Mouse (Mus musculus) cerebellum, adult 8-10 months (tissue): ENCODE results near the gene Nr2c2ap.
A peak's percentile ranks its signal among the peaks of the same experiment; 100 is the strongest.

Source experiments
- DNase-seq: peaks from one replicate; pipeline ENCODE4 v3.0.0; 2022

The Nr2c2ap gene

GRCm38 (mm10) chr8:70120667-70121066, 10.5 kb upstream of the Nr2c2ap start, which contains the start of gene Ncan:
Gene Ncan (minus strand): TSS chr8:70120873.
- DNase-seq: peak; percentile 86

DNA sequence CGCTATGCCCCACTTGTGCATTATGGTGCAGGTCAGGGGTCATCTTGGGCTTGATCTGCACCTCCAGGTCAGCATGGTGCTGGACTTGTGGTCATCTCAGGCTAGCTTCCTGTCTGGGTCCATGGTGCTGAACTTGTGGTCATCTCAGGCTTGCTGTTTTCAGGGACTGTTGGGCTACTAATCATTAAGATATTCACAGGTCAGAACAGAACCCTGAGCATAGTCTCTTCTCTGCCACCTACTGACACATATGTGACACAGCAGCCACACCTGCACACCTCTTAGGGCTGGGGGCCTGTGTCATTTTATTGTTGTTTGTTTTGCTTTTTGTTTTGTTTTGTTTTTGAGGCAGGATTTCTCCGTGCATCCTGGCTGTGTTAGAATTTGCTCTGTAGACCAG, 8.3 kb upstream of the Nr2c2ap start:
- DNase-seq: no peak

GRCm38 (mm10) chr8:70124992-70125391, 6.1 kb upstream of the Nr2c2ap start:
- DNase-seq: no peak

DNA sequence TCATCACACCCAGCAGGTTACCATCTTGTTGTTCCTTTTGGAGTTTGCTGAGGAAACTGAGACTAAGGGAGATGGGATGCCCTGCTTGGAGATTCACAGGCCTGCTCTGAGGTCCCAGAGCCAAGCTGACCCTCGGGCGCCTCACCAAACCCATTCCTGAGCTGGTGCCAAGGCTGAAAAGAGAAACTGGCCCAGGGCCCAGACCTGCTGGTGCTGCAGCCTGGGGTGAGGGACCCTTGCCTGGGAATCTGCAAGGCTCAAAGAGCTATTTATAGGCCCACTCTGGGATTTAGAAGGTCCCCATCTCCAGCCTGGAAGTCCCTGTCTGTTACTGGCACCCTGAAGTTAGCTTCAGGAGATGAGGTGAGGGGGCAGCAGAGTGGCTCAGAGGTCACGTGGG, 2.7 kb upstream of the Nr2c2ap start:
- no peak for DNase-seq

- DNase-seq: peak; percentile 44
These were observed 1.7 kb upstream of the Nr2c2ap start for GRCm38 (mm10) chr8:70129309-70129952.

GRCm38 (mm10) chr8:70130066-70130465, 1.1 kb upstream of the Nr2c2ap start:
- DNase-seq: no peak

- no peak for DNase-seq
These were observed 3.0 kb downstream of the Nr2c2ap start for GRCm38 (mm10) chr8:70134086-70134485.

- no peak for DNase-seq
These were observed 3.8 kb downstream of the Nr2c2ap start for GRCm38 (mm10) chr8:70134931-70135330.

- DNase-seq: no peak
These were observed 5.5 kb downstream of the Nr2c2ap start for GRCm38 (mm10) chr8:70136591-70136990.

DNA sequence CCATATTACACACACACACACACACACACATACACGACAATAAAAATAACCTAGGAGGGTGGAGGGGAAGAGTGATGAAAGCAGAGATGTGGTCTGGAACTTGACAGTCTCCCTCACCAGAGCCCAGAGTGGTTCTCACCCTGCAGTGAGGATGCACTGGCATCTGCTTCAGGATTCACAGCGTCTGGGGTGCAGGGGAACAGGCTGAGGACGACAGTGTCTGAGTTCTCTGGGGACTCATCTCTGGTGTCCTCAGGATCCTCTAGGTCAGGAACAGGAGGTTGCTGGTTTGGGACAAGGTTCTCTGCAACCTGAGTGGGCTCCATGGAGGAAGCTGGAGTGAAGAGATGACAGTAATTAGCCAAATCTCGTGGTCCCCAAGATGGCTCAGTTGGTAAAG, 6.8 kb downstream of the Nr2c2ap start:
- DNase-seq: no peak

GRCm38 (mm10) chr8:70139026-70139857, 8.1 kb downstream of the Nr2c2ap start, which contains the start of the genes Rfxank, Borcs8 and Mef2b:
Gene Rfxank (minus strand): TSS chr8:70139154.
Gene Borcs8 (plus strand): TSS chr8:70139499.
Gene Mef2b (plus strand): TSS chr8:70139711.
- DNase-seq: peak; percentile 99

DNA sequence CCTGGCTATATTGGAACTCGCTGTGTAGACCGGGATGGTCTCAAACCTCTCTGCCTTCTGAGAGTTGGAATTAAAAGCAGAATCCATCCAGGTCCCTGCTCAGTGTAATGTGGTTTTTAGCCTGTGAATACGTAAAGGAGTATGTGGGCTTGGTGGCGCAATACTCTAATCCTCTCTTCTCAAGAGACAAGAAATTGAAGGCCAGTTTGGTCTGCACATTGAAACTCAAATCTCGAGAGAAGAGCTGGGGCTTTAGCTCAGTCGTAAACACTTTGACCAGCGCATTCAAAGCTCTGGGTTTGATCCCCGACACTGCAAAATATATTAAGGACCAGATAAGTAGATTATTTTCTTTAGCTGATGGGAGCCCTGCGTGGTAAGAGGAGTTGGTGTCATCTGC, 8.8 kb downstream of the Nr2c2ap start:
- DNase-seq: no peak

GRCm38 (mm10) chr8:70147678-70148607, 16.8 kb downstream of the Nr2c2ap start:
- no peak for DNase-seq

DNA sequence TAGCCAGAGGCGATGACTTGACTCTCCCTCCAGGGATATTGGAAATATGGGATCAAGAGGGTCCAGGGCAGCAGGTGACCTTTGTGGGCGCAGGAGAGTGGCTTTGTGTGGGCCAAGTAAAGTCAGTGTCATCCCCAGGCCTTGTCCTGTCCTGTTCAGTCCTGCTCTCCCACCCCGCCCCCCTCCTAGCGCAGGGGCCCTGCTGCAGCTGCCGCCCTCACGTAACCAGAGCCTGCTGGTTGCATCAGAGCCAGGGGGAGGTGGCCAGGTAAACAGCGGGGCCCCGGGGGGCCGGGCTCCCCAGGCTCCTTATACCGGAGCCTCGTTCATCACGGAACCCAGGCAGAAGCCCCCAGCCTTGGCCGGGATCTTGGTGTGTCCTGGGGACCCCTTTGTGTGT, 19.0 kb downstream of the Nr2c2ap start:
- no peak for DNase-seq

- no peak for DNase-seq
These were observed 21.6 kb downstream of the Nr2c2ap start for GRCm38 (mm10) chr8:70152537-70153257.

GRCm38 (mm10) chr8:70157240-70157800, 26.2 kb downstream of the Nr2c2ap start:
- no peak for DNase-seq

DNA sequence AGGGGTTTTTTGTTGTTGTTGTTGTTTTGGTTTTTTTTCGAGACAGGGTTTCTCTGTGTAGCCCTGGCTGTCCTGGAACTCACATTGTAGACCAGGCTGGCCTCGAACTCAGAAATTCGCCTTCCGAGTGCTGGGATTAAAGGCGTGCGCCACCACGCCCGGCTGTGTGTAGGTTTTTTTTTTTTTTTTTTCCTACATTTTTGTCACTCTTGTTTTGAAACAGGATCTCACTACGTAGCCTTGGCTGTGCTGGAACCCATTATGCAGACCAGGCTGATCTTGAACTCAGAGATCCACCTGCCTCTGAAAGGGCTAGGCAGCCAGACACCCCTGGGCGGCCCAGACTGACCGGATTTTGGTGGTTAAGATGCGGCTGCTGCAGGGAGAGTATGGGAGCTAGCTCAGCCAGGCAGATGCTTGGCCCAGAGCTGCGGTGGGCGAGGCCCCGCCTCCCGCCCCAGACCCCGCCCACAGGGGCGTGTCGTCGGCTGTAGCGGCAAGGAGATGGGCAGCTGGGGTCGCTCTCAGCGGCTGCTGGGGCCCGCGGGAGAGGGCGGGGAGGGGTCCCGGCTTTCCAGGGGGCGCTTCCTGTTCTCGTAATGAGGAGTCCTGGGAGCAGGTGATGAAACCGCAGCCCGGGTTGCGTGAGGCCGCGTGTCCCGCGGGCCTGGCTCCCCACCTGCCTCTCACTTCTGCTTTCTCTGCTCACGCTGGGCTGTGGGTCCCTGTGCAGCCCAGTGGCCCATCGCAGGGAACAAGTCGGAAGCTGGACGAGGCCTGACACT, 27.1 kb downstream of the Nr2c2ap start:
- peak; percentile 39 for DNase-seq

DNA sequence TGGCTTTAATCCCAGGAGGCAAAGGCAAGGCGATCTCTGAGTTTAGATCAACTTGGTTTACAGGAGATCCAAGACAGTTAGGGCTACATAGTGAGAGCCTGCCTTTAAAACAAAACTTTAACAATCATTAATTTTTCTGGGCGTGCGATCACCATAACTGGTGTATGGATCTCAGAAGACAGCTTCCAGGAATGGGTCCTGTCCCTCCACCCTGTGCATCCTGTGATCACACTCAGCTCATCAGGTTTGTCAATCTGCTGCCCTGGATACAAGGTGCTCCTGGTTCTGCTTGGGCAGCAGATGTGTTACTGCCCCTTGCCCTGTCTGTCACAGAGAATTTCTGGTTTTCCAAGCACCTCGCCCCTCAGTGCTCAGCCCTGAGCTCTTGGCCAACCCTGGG, 28.1 kb downstream of the Nr2c2ap start:
- no peak for DNase-seq

GRCm38 (mm10) chr8:70160015-70160414, 28.9 kb downstream of the Nr2c2ap start:
- DNase-seq: no peak

- no peak for DNase-seq
These were observed 32.2 kb downstream of the Nr2c2ap start for GRCm38 (mm10) chr8:70163316-70163715.

GRCm38 (mm10) chr8:70166504-70167110, 35.5 kb downstream of the Nr2c2ap start:
- peak; percentile 63 for DNase-seq
